Mouse (Mus musculus): ENCODE measurements around the gene Eif2s2.

- TF ChIP-seq CTCF (conservative IDR thresholded peaks at IDR 0.05; ENCODE audit: low read length) (no peak), NANOG (IDR thresholded peaks at IDR 0.05; ENCODE audit: borderline replicate concordance, low read length) (no peak), POU5F1 (IDR thresholded peaks at IDR 0.05; ENCODE audit: borderline replicate concordance, low read length) (no peak)
Measured at GRCm38 (mm10) chr2:154920896-154921295, 28.2 kb upstream of the Eif2s2 start.
